Mouse (Mus musculus) CH12.LX (cell line): ENCODE data around the gene Map3k15. TPM values are rescaled to one million over a fixed set of nuclear protein-coding genes. Genes with fewer than 3 reads are reported as not detected.

Experiments used
- DNase-seq: peaks from one replicate; pipeline ENCODE4 v3.0.0-alpha.2; 2013; ENCODE audit errors: extremely low read depth
- H3K27ac ChIP-seq: 2 replicates; pipeline ENCODE4 v1.5.1; 2012; ENCODE audit warnings: low read depth, mild to moderate bottlenecking, control low read depth, moderate library complexity; ENCODE audit not compliant: insufficient read depth
- H3K27me3 ChIP-seq: replicated peaks from 2 replicates; pipeline ENCODE3; 2012; ENCODE audit warnings: inconsistent platforms
- H3K36me3 ChIP-seq, 2 experiments: replicated peaks in 1 of 2; 2 replicates each; pipeline versions ENCODE3 to v1.6.1; 2012; ENCODE audit warnings: inconsistent platforms in 1 of 2, low read length in 1 of 2, mild to moderate bottlenecking in 1 of 2, mixed read lengths in 1 of 2, moderate library complexity in 1 of 2; ENCODE audit not compliant: control insufficient read depth in 1 of 2, insufficient read depth in 1 of 2
- H3K4me1 ChIP-seq, 2 experiments: 2 replicates each; pipeline ENCODE4 v1.6.1; 2012; ENCODE audit warnings: inconsistent platforms in 1 of 2, moderate library complexity in 1 of 2; ENCODE audit not compliant: insufficient read depth in 2 of 2, control insufficient read depth in 1 of 2
- H3K4me2 ChIP-seq: 2 replicates; pipeline ENCODE4 v1.6.1; 2012; ENCODE audit warnings: low read depth, mild to moderate bottlenecking, control low read depth; ENCODE audit not compliant: poor library complexity, insufficient read depth, severe bottlenecking
- H3K4me3 ChIP-seq, 3 experiments: fragments of 150-350 bp in 1 of 3; sonication (generic) in 1 of 3; replicated peaks in 1 of 3; 2 replicates each; pipeline versions ENCODE3 to v1.5.1; 2011 to 2012; ENCODE audit warnings: low read depth in 2 of 3, low read length in 2 of 3, mild to moderate bottlenecking in 2 of 3, moderate library complexity in 2 of 3, control low read depth in 1 of 3, improper control_type of control experiment in 1 of 3, inconsistent platforms in 1 of 3, mixed read lengths in 1 of 3; ENCODE audit not compliant: poor library complexity in 1 of 3
- H3K79me2 ChIP-seq: replicated peaks from 2 replicates; pipeline ENCODE4 v1.6.1; 2012; ENCODE audit warnings: mild to moderate bottlenecking, moderate library complexity; ENCODE audit not compliant: control insufficient read depth, poor library complexity, insufficient read depth, severe bottlenecking; ENCODE audit errors: extremely low read depth
- H3K9ac ChIP-seq: 2 replicates; pipeline ENCODE4 v1.6.1; 2012; ENCODE audit warnings: low read depth, mild to moderate bottlenecking, control low read depth, moderate library complexity; ENCODE audit not compliant: insufficient read depth
- H3K9me3 ChIP-seq: replicated peaks from 2 replicates; pipeline ENCODE3; 2012; ENCODE audit warnings: low read length, inconsistent platforms, mixed read lengths
- BHLHE40 ChIP-seq: IDR thresholded peaks from 2 replicates; pipeline ENCODE4 v1.6.1; 2011; ENCODE audit warnings: mild to moderate bottlenecking, low read depth, low read length, improper control_type of control experiment
- CHD1 ChIP-seq: IDR thresholded peaks from 2 replicates; pipeline ENCODE4 v1.6.1; 2012; ENCODE audit warnings: low read depth, low read length, improper control_type of control experiment, inconsistent platforms
- CHD2 ChIP-seq: IDR thresholded peaks from 2 replicates; pipeline ENCODE4 v1.6.1; 2011; ENCODE audit warnings: low read length, improper control_type of control experiment
- CTCF ChIP-seq, 2 experiments: IDR thresholded peaks in 1 of 2; conservative IDR thresholded peaks in 1 of 2; 2 replicates each; pipeline ENCODE4 v1.5.1; 2011 to 2012; ENCODE audit warnings: low read depth in 2 of 2, low read length in 2 of 2, improper control_type of control experiment in 1 of 2, inconsistent platforms in 1 of 2, mild to moderate bottlenecking in 1 of 2, moderate library complexity in 1 of 2
- ELF1 ChIP-seq: IDR thresholded peaks from 2 replicates; pipeline ENCODE4 v1.6.1; 2014; ENCODE audit warnings: low read depth, mild to moderate bottlenecking, inconsistent platforms, low read length, improper control_type of control experiment
- GABPA ChIP-seq: IDR thresholded peaks from 2 replicates; pipeline ENCODE4 v1.6.1; 2012; ENCODE audit warnings: low read depth, low read length, improper control_type of control experiment, inconsistent platforms; ENCODE audit not compliant: insufficient replicate concordance
- HCFC1 ChIP-seq: IDR thresholded peaks from 2 replicates; pipeline ENCODE4 v1.6.1; 2012; ENCODE audit warnings: low read depth, mild to moderate bottlenecking, inconsistent platforms, low read length, improper control_type of control experiment
- IRF4 ChIP-seq: IDR thresholded peaks from 2 replicates; pipeline ENCODE4 v1.6.1; 2014; ENCODE audit warnings: low read depth, mild to moderate bottlenecking, inconsistent platforms, low read length, improper control_type of control experiment
- JUND ChIP-seq: conservative IDR thresholded peaks from 2 replicates; pipeline ENCODE4 v1.6.1; 2011; ENCODE audit warnings: low read depth, low read length, improper control_type of control experiment
- KAT2A ChIP-seq: IDR thresholded peaks from 2 replicates; pipeline ENCODE4 v1.6.1; 2012; ENCODE audit warnings: low read length, improper control_type of control experiment, inconsistent platforms; ENCODE audit not compliant: insufficient replicate concordance
- MAFK ChIP-seq: IDR thresholded peaks from 2 replicates; pipeline ENCODE4 v1.6.1; 2011; ENCODE audit warnings: low read length, improper control_type of control experiment; ENCODE audit not compliant: insufficient replicate concordance
- MAZ ChIP-seq: IDR thresholded peaks from 2 replicates; pipeline ENCODE4 v1.6.1; 2012; ENCODE audit warnings: low read depth, mild to moderate bottlenecking, inconsistent platforms, low read length, improper control_type of control experiment, moderate library complexity
- MXI1 ChIP-seq: IDR thresholded peaks from 2 replicates; pipeline ENCODE4 v1.6.1; 2011; ENCODE audit warnings: mild to moderate bottlenecking, low read depth, low read length, improper control_type of control experiment
- MYC ChIP-seq: IDR thresholded peaks from 2 replicates; pipeline ENCODE4 v1.6.1; 2011; ENCODE audit warnings: low read depth, mild to moderate bottlenecking, improper control_type of control experiment, low read length
- NRF1 ChIP-seq: IDR thresholded peaks from 2 replicates; pipeline ENCODE4 v1.6.1; 2014; ENCODE audit warnings: low read depth, mild to moderate bottlenecking, inconsistent platforms, low read length, improper control_type of control experiment, moderate library complexity
- PAX5 ChIP-seq: IDR thresholded peaks from 2 replicates; pipeline ENCODE4 v1.6.1; 2012; ENCODE audit warnings: low read length, inconsistent platforms, mixed read lengths
- POLR2A ChIP-seq: IDR thresholded peaks from 2 replicates; pipeline ENCODE4 v1.6.1; 2011; ENCODE audit warnings: low read depth, mild to moderate bottlenecking, improper control_type of control experiment, low read length
- RCOR1 ChIP-seq: conservative IDR thresholded peaks from 2 replicates; pipeline ENCODE4 v1.6.1; 2012; ENCODE audit warnings: low read depth, mild to moderate bottlenecking, inconsistent platforms, low read length, improper control_type of control experiment
- SIN3A ChIP-seq: IDR thresholded peaks from 2 replicates; pipeline ENCODE4 v1.6.1; 2012; ENCODE audit warnings: low read length, improper control_type of control experiment, inconsistent platforms
- SMC3 ChIP-seq: IDR thresholded peaks from 2 replicates; pipeline ENCODE4 v1.6.1; 2011; ENCODE audit warnings: low read depth, low read length, improper control_type of control experiment
- TCF12 ChIP-seq: IDR thresholded peaks from 2 replicates; pipeline ENCODE4 v1.6.1; 2014; ENCODE audit warnings: low read depth, mild to moderate bottlenecking, inconsistent platforms, low read length, improper control_type of control experiment
- UBTF ChIP-seq: IDR thresholded peaks from 2 replicates; pipeline ENCODE4 v1.6.1; 2012; ENCODE audit warnings: low read depth, mild to moderate bottlenecking, inconsistent platforms, low read length, improper control_type of control experiment, moderate library complexity
- USF2 ChIP-seq: conservative IDR thresholded peaks from 2 replicates; pipeline ENCODE4 v1.6.1; 2011; ENCODE audit warnings: low read depth, low read length, improper control_type of control experiment
- ZKSCAN1 ChIP-seq: IDR thresholded peaks from 2 replicates; pipeline ENCODE4 v1.6.1; 2012; ENCODE audit warnings: low read depth, inconsistent platforms, low read length, improper control_type of control experiment, borderline replicate concordance
- dilution Hi-C: fragments of 300-500 bp; cut with MboI; formaldehyde crosslinking; loops from 2 replicates; pipeline ENCODE4 v1.14.3; 2020; ENCODE audit warnings: low sequenced_read_pairs; ENCODE audit not compliant: extremely low pct_unique_long_range_greater_than_20kb, extremely low pct_ligation_motif_present
- in situ Hi-C: fragments of 300-500 bp; cut with MboI; formaldehyde crosslinking; loops from 3 replicates; pipeline ENCODE4 v1.14.3; 2019; ENCODE audit warnings: low sequenced_read_pairs, low pct_ligation_motif_present, low pct_unique_long_range_greater_than_20kb, mixed read lengths
- polyA plus RNA-seq: library from polyadenylated mRNA; unstranded; fragments of >175 nt; gene quantifications from 2 replicates; pipeline ENCODE4 v1.2.1, GENCODE M21; 2012; ENCODE audit warnings: low read depth; ENCODE audit not compliant: insufficient read length
- total RNA-seq, 2 experiments: library from RNA; depleted of rRNA; stranded (reverse); fragments of 300-350 nt in 1 of 2; fragments of >200 nt in 1 of 2; gene quantifications; 2 replicates each; pipeline ENCODE4 v1.2.3; 2012 to 2014

Gene Map3k15
- total and polyA plus RNA-seq, 3 experiments: 0.08 to 0.21 (median 0.14) TPM

DNA sequence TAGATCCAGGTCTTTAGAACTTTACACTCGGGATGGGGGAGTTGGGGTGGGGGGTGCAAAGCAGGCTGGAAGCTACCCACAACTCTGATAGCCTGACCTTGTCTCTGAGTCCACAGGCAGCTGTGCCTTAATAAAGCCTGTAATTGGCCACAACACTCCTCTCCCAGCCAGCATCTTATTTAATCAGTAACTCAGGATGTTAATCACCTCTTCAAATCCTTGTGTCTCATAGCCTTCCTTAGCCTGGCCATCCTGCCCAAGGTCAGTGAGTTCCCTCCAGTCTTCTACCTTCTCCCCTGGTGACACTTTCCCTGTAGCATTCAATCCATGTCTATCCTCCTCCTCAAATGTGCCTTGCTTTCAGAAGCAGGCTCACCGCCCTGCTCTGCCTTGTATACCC lies 19.2 kb upstream of the Map3k15 start:
- Histone ChIP-seq H3K9ac (no peak overlapping the region), H3K36me3 (peaks cover 28 to 69% of the 10 kb centered on the region in 2 experiments), H3K27me3 (no peaks in the 10 kb centered on the region), H3K79me2 (no peaks in the 10 kb centered on the region), H3K9me3 (no peaks in the 10 kb centered on the region), H3K4me3 (no peak overlapping the region), H3K4me2 (no peak overlapping the region), H3K4me1 (no peaks in the 10 kb centered on the region), H3K27ac (no peak overlapping the region)
- in situ Hi-C loops (loop anchor here (10.0 kb wide), 1 partner anchor 344 kb away; the partner anchor contains the start of gene Sh3kbp1), dilution Hi-C loops (no loop called here)
- DNase-seq: no peak
- TF ChIP-seq SMC3: no peak
- TF ChIP-seq HCFC1: no peak
- TF ChIP-seq CHD2: no peak
- TF ChIP-seq POLR2A: no peak
- no peak for TF ChIP-seq MXI1
- TF ChIP-seq IRF4: no peak
- TF ChIP-seq ELF1: no peak
- no peak for TF ChIP-seq SIN3A
- no peak for TF ChIP-seq RCOR1
- no peak for TF ChIP-seq PAX5
- TF ChIP-seq CTCF (conservative IDR thresholded peaks at IDR 0.05 in 1 of 2, IDR thresholded peaks at IDR 0.05 in 1 of 2; ENCODE audit: low read depth in 2 of 2, low read length in 2 of 2): no peak
- TF ChIP-seq CHD1: no peak
- TF ChIP-seq TCF12: no peak
- no peak for TF ChIP-seq KAT2A
- no peak for TF ChIP-seq USF2
- no peak for TF ChIP-seq ZKSCAN1
- no peak for TF ChIP-seq GABPA
- TF ChIP-seq BHLHE40: no peak

DNA sequence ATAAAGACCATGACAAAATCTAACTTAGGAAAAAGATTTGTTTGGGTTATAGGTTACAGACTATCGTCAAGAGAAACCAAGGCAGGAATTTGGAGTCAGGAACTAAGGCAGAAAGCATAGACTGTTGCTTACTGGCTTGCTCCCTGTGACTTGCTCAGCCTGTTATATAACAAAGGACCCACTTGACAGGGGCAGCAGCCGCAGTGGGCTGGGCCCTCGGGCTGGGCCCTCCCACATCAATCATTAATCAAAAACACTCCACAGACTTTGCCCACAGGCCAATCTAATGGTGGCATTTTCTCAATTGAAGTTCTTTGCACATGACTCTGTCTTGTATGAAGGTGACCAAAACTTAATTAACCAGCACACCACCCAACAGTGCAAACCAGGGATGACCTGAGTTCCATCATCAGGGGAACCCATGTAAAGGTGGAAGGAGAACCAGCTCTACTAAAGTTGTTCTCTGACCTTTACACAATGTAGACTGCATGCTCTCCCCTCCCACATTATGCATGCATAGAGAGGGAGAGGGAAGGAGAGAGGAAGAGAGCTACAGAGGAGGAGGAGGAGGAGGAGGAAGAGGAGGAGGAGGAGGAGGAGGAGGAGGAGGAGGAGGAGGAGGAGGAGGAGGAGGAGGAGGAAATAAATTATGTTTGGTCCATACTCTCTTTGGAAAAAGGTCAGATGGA lies 17.0 kb upstream of the Map3k15 start:
- Histone ChIP-seq H3K4me2 (no peak overlapping the region), H3K27me3 (no peaks in the 10 kb centered on the region), H3K79me2 (no peaks in the 10 kb centered on the region), H3K27ac (no peak overlapping the region), H3K4me3 (no peak overlapping the region), H3K36me3 (peaks cover 18 to 48% of the 10 kb centered on the region in 2 experiments)
- in situ Hi-C loops: no loop called here
- no peak for DNase-seq
- TF ChIP-seq MAFK: no peak
- no peak for TF ChIP-seq JUND
- no peak for TF ChIP-seq HCFC1
- no peak for TF ChIP-seq MYC
- TF ChIP-seq NRF1: no peak
- TF ChIP-seq MXI1: no peak
- no peak for TF ChIP-seq MAZ
- TF ChIP-seq UBTF: no peak
- TF ChIP-seq, all 38 proteins: peak for 0
- Histone ChIP-seq H3K9ac (no peak overlapping the region), H3K4me1 (no peaks in the 10 kb centered on the region), H3K9me3 (no peaks in the 10 kb centered on the region)
- dilution Hi-C loops: no loop called here
